In the genomic region with DNA sequence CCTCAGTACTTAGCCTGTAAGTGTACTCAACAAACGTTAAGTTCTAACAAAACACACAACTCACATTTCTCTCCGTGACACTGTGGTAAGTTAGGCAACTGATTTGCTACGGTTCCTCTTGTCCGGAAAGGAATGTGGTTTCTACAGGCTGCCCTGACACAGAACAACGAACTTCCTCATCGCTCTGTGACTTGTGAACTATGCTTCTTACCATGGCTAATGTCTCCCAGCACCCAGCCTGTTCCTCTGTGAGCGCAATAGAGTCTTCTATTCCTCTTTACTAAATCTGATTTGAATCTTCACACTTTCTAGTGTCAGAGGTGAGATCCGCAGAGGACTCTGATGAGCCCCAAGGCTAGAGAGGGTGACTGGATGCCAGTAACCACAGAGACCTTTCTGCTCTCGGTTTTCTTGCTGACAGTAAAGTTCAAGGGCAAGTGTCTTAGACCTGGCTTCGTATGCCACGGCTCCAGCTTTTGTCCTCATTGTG, we compare ENCODE assay signal across 11 mouse cellular contexts. TPM values are rescaled to one million over a fixed set of nuclear protein-coding genes. Genes with fewer than 3 reads are reported as not detected.
DNase-seq lines count a peak whose midpoint lies in the region; ATAC-seq and TF ChIP-seq lines count a peak whose summit lies in the region.
"Had no signal": no experiment of that assay in that cellular context is flagged by ENCODE, and none has a peak within 500 bp of the region (broad histone marks: within the 10 kb centered on the region; RNA-seq: fewer than 3 reads in every experiment).

No protein-coding gene starts in this region.

- no peaks in the 10 kb centered on the region for H3K36me3 ChIP-seq in embryonic facial prominence, embryonic 11.5 days (replicated peaks; ENCODE audit: control insufficient read depth, insufficient read depth, low read depth, low read length)
- H3K36me3 ChIP-seq in embryonic facial prominence, embryonic 10.5 days (replicated peaks) = no peaks in the 10 kb centered on the region
- H3K36me3 ChIP-seq in lung, postnatal 0 days (ENCODE audit: insufficient read depth, low read length) = no peaks in the 10 kb centered on the region
- H3K36me3 ChIP-seq in thymus, adult 2 months (ENCODE audit: control insufficient read depth, insufficient read depth, low read length) = no peaks in the 10 kb centered on the region
- H3K36me3 ChIP-seq: heart, embryonic 13.5 days had no signal

- no peak for ATAC-seq in embryonic facial prominence, embryonic 11.5 days (replicated peaks; ENCODE audit: insufficient number of reproducible peaks, low FRiP score, low TSS enrichment, low read depth)
- peak; percentile 93 for ATAC-seq in lung, postnatal 0 days

- H3K9me3 ChIP-seq in embryonic facial prominence, embryonic 11.5 days (replicated peaks; ENCODE audit: control insufficient read depth, low read length) = no peaks in the 10 kb centered on the region
- H3K9me3 ChIP-seq in embryonic facial prominence, embryonic 10.5 days = no peaks in the 10 kb centered on the region
- H3K9me3 ChIP-seq in lung, postnatal 0 days (ENCODE audit: low read length) = no peaks in the 10 kb centered on the region
- H3K9me3 ChIP-seq: heart, embryonic 13.5 days had no signal

- no peak overlapping the region for H3K27ac ChIP-seq in embryonic facial prominence, embryonic 11.5 days (replicated peaks; ENCODE audit: low read depth, low read length)
- H3K27ac ChIP-seq in embryonic facial prominence, embryonic 10.5 days (replicated peaks) = no peak overlapping the region; the same call in 1 of the 2 replicates
- H3K27ac ChIP-seq in lung, postnatal 0 days (ENCODE audit: low read length) = peak overlapping the region; percentile 79
- H3K27ac ChIP-seq in thymus, adult 2 months (ENCODE audit: control insufficient read depth, insufficient read depth, low read length) = peak overlapping the region; percentile 93
- H3K27ac ChIP-seq: heart, embryonic 13.5 days had no signal

- intact Hi-C loops in left cerebral cortex, postnatal 14 days (cut with DNase I) = no loop called here

- H3K9ac ChIP-seq in embryonic facial prominence, embryonic 11.5 days (replicated peaks; ENCODE audit: low read length) = no peak overlapping the region
- H3K9ac ChIP-seq in lung, postnatal 0 days (replicated peaks; ENCODE audit: low read depth) = no peak overlapping the region
- H3K9ac ChIP-seq: heart, embryonic 13.5 days had no signal

- no peak overlapping the region for H3K4me3 ChIP-seq in embryonic facial prominence, embryonic 11.5 days (ENCODE audit: low read depth, low read length)
- H3K4me3 ChIP-seq in embryonic facial prominence, embryonic 10.5 days = no peak overlapping the region
- H3K4me3 ChIP-seq in lung, postnatal 0 days (ENCODE audit: low read depth, low read length) = no peak overlapping the region
- no peak overlapping the region for H3K4me3 ChIP-seq in thymus, adult 2 months (ENCODE audit: control insufficient read depth, insufficient read depth, low read length)
- H3K4me3 ChIP-seq: heart, embryonic 13.5 days had no signal

- no peak overlapping the region for H3K4me2 ChIP-seq in embryonic facial prominence, embryonic 11.5 days (ENCODE audit: low read depth, low read length)
- no peak overlapping the region for H3K4me2 ChIP-seq in lung, postnatal 0 days (replicated peaks; ENCODE audit: low read depth, low read length)
- H3K4me2 ChIP-seq: heart, embryonic 13.5 days had no signal

- no peaks in the 10 kb centered on the region for H3K27me3 ChIP-seq in embryonic facial prominence, embryonic 11.5 days (ENCODE audit: control insufficient read depth, insufficient read depth, low read length)
- no peaks in the 10 kb centered on the region for H3K27me3 ChIP-seq in embryonic facial prominence, embryonic 10.5 days (replicated peaks; ENCODE audit: low read depth, poor library complexity, severe bottlenecking)
- H3K27me3 ChIP-seq in lung, postnatal 0 days (replicated peaks; ENCODE audit: insufficient read depth, low read length) = no peaks in the 10 kb centered on the region
- H3K27me3 ChIP-seq in thymus, adult 2 months (ENCODE audit: control insufficient read depth, insufficient read depth, low read length) = no peaks in the 10 kb centered on the region
- H3K27me3 ChIP-seq: heart, embryonic 13.5 days had no signal

- peak; percentile 54 for DNase-seq in embryonic facial prominence, embryonic 11.5 days (ENCODE audit: low spot score)
- DNase-seq in embryonic facial prominence, embryonic 10.5 days (ENCODE audit: low spot score) = no peak
- DNase-seq in embryo, embryonic 11 days = peak; percentile 38
- peak; percentile 87 for DNase-seq in lung, postnatal 0 days (ENCODE audit: low spot score)
- DNase-seq in thymus, adult 2 months = peak; percentile 51
- DNase-seq in left cerebral cortex, postnatal 14 days (ENCODE audit: low spot score in 2 of 2) = no peak
- DNase-seq in layer of hippocampus, adult 11-12 months (ENCODE audit: low spot score) = no peak
- no peak for DNase-seq in urinary bladder, postnatal 10 days (ENCODE audit: low spot score)
- DNase-seq: kidney, postnatal 36 days; right cerebral cortex, adult 18-20 months had no signal

- peak; percentile 79 for TF ChIP-seq EP300 in lung, postnatal 0 days (IDR thresholded peaks at IDR 0.05)

- WGBS in embryonic facial prominence, embryonic 11.5 days = 40% methylated on average over 11 of the region's 11 CpGs
- WGBS in embryonic facial prominence, embryonic 10.5 days = 35% methylated on average over 11 of the region's 11 CpGs
- 49% methylated on average over 11 of the region's 11 CpGs for WGBS in lung, postnatal 0 days
- WGBS in thymus, adult 2 months = 4% methylated on average over 11 of the region's 11 CpGs

- TF ChIP-seq POLR2A in thymus, adult 2 months (IDR thresholded peaks at IDR 0.05; ENCODE audit: control insufficient read depth, extremely low read depth, insufficient read depth, low read length, poor library complexity) = no peak

- no peak for TF ChIP-seq CTCF in lung, postnatal 0 days (IDR thresholded peaks at IDR 0.05)
- TF ChIP-seq CTCF in thymus, adult 2 months (IDR thresholded peaks at IDR 0.05; ENCODE audit: borderline replicate concordance, control insufficient read depth, extremely low read depth, insufficient read depth, low read length, poor library complexity) = no peak

- no peaks in the 10 kb centered on the region for H3K4me1 ChIP-seq in embryonic facial prominence, embryonic 11.5 days (ENCODE audit: control insufficient read depth, insufficient read depth, low read length)
- peaks cover 22% of the 10 kb centered on the region for H3K4me1 ChIP-seq in embryonic facial prominence, embryonic 10.5 days
- H3K4me1 ChIP-seq in lung, postnatal 0 days (ENCODE audit: insufficient read depth, low read depth, low read length) = no peaks in the 10 kb centered on the region
- H3K4me1 ChIP-seq in thymus, adult 2 months (replicated peaks; ENCODE audit: control insufficient read depth, insufficient read depth, low read length) = peaks cover 38% of the 10 kb centered on the region

RNA-seq across cellular contexts. Expression of gene Emb, which starts 3.1 kb away (rescaled TPM):
- 46.2 and 46.9 TPM in 2 replicates for polyA plus RNA-seq in embryonic facial prominence, embryonic 11.5 days (2014; fragmentation: Nextera tagmentation; extraction: Ambion mirVana)
- polyA plus RNA-seq in embryonic facial prominence, embryonic 10.5 days (2016; fragmentation: Nextera tagmentation; extraction: Ambion mirVana) = 49.2 and 54.0 TPM in 2 replicates
- 67.0 and 78.3 TPM in 2 replicates for polyA plus RNA-seq in lung, postnatal 0 days (2015; fragmentation: Nextera tagmentation; extraction: Ambion mirVana)
- 63.4 and 63.5 TPM in 2 replicates for polyA plus RNA-seq in thymus, adult 2 months (2012; rRNA removed)
- 10 to 100 TPM; 21.5 to 25.3 TPM for total RNA-seq in left cerebral cortex, postnatal 14 days (2021)

RNA-seq across cellular contexts. Expression of gene Gm17509, which starts 9.4 kb away (rescaled TPM):
- polyA plus RNA-seq in embryonic facial prominence, embryonic 11.5 days (2014; fragmentation: Nextera tagmentation; extraction: Ambion mirVana) = 0.49 TPM in 2 replicates
- 0.45 and 0.59 TPM in 2 replicates for polyA plus RNA-seq in embryonic facial prominence, embryonic 10.5 days (2016; fragmentation: Nextera tagmentation; extraction: Ambion mirVana)
- 0.08 and 0.10 TPM in 2 replicates for polyA plus RNA-seq in lung, postnatal 0 days (2015; fragmentation: Nextera tagmentation; extraction: Ambion mirVana)
- polyA plus RNA-seq in thymus, adult 2 months (2012; rRNA removed) = 3.1 and 3.4 TPM in 2 replicates
- total RNA-seq in left cerebral cortex, postnatal 14 days (2021) = under 1 TPM; 0.66 to 0.72 TPM

Comparison
In these comparisons a context has a peak if more than half of its experiments do, and no peak if none do; other contexts are left out.
1. DNase-seq: peak in embryonic facial prominence, embryonic 11.5 days (single experiment), embryo, embryonic 11 days (single experiment), lung, postnatal 0 days (single experiment) and thymus, adult 2 months (single experiment); none in embryonic facial prominence, embryonic 10.5 days (single experiment), left cerebral cortex, postnatal 14 days (0 of 2), layer of hippocampus, adult 11-12 months (single experiment) and urinary bladder, postnatal 10 days (single experiment).
2. H3K27ac ChIP-seq: peak in lung, postnatal 0 days (single experiment) and thymus, adult 2 months (single experiment); none in embryonic facial prominence, embryonic 11.5 days (single experiment) and embryonic facial prominence, embryonic 10.5 days (single experiment).